Mouse (Mus musculus): ENCODE data around the gene Hist2h2aa1. TPM values are rescaled to one million over a fixed set of nuclear protein-coding genes. Genes with fewer than 3 reads are reported as not detected.
A peak's percentile ranks its signal among the peaks of the same experiment; 100 is the strongest.
"Not testable (repeated sequence)": the region's sequence is repeated elsewhere in the genome, so short reads cannot be mapped to it uniquely, and the experiment has no call there.

Hist2h2aa1 gene
- polyA plus RNA-seq, 1 experiment from 2014 or later = 16.6 TPM

- DNase-seq (ENCODE audit: low spot score) (peak; percentile 47), ATAC-seq (ENCODE audit: low FRiP score) (no peak)
- Histone ChIP-seq H3K4me1 (replicated peaks; ENCODE audit: control insufficient read depth, insufficient read depth, low read length) (peaks cover 12% of the 10 kb centered on the region), H3K4me2 (replicated peaks) (peak overlapping the region; percentile 48), H3K9ac (peak overlapping the region; percentile 49; the same call in 1 of the 2 replicates), H3K4me3 (replicated peaks; ENCODE audit: low read length) (peak overlapping the region; percentile 27), H3K9me3 (ENCODE audit: control insufficient read depth, low read length) (no peaks in the 10 kb centered on the region), H3K27ac (no peak overlapping the region), H3K27me3 (ENCODE audit: control insufficient read depth, insufficient read depth, low read length) (no peaks in the 10 kb centered on the region), H3K36me3 (replicated peaks; ENCODE audit: control insufficient read depth, insufficient read depth) (no peaks in the 10 kb centered on the region)
- 0% methylated on average over 12 of the region's 12 CpGs for WGBS
Measured at GRCm38 (mm10) chr3:96237904-96238511, 7.3 kb upstream of the Hist2h2aa1 start.

- DNase-seq (ENCODE audit: low spot score); H3K9me3 ChIP-seq (ENCODE audit: control insufficient read depth, low read length); H3K36me3 ChIP-seq (replicated peaks; ENCODE audit: control insufficient read depth, insufficient read depth); H3K27me3 ChIP-seq (ENCODE audit: control insufficient read depth, insufficient read depth, low read length): not testable (repeated sequence)
- Histone ChIP-seq H3K4me3 (replicated peaks; ENCODE audit: low read length) (peak within 1 kb of the TSS; percentile 27), H3K27ac (peak within 1 kb of the TSS; percentile 59; the same call in 1 of the 2 replicates), H3K4me1 (replicated peaks; ENCODE audit: control insufficient read depth, insufficient read depth, low read length) (peaks cover 15% of the 10 kb centered on the region), H3K9ac (peak within 1 kb of the TSS; percentile 49; the same call in 1 of the 2 replicates), H3K4me2 (replicated peaks) (peak within 1 kb of the TSS; percentile 48)
- WGBS = 0% methylated on average over 10 of the region's 68 CpGs
- peak; percentile 91 for ATAC-seq (ENCODE audit: low FRiP score)
Measured at GRCm38 (mm10) chr3:96238954-96239793, 6.1 kb upstream of the Hist2h2aa1 start, which contains the start of gene Hist2h3c2. TSS of gene Hist2h3c2 (minus strand) at chr3:96239127.

- peak within 1 kb of the TSS; percentile 27 for H3K4me3 ChIP-seq (replicated peaks; ENCODE audit: low read length)
- not testable (repeated sequence) for H3K27me3 ChIP-seq (ENCODE audit: control insufficient read depth, insufficient read depth, low read length); H3K9me3 ChIP-seq (ENCODE audit: control insufficient read depth, low read length); H3K36me3 ChIP-seq (replicated peaks; ENCODE audit: control insufficient read depth, insufficient read depth)
- ATAC-seq (ENCODE audit: low FRiP score) (peak; percentile 92), DNase-seq (ENCODE audit: low spot score) (peak; percentile 67)
- H3K4me1 ChIP-seq (replicated peaks; ENCODE audit: control insufficient read depth, insufficient read depth, low read length) = peaks cover 22% of the 10 kb centered on the region
- peak within 1 kb of the TSS; percentile 51 for H3K4me2 ChIP-seq (replicated peaks)
- H3K27ac ChIP-seq = peak within 1 kb of the TSS; percentile 80
- peak within 1 kb of the TSS; percentile 52 for H3K9ac ChIP-seq
- WGBS = 7% methylated on average over 17 of the region's 85 CpGs
Measured at GRCm38 (mm10) chr3:96239949-96240798, 5.1 kb upstream of the Hist2h2aa1 start, which contains the start of gene Hist2h2aa2. TSS of gene Hist2h2aa2 (minus strand) at chr3:96240276.

GRCm38 (mm10) chr3:96240799-96241197 lies 4.5 kb upstream of the Hist2h2aa1 start:
- Histone ChIP-seq H3K27me3 (ENCODE audit: control insufficient read depth, insufficient read depth, low read length) (no peaks in the 10 kb centered on the region), H3K36me3 (replicated peaks; ENCODE audit: control insufficient read depth, insufficient read depth) (no peaks in the 10 kb centered on the region), H3K4me3 (replicated peaks; ENCODE audit: low read length) (peak overlapping the region; percentile 25), H3K9ac (peak overlapping the region; percentile 52), H3K4me1 (replicated peaks; ENCODE audit: control insufficient read depth, insufficient read depth, low read length) (peaks cover 22% of the 10 kb centered on the region), H3K9me3 (ENCODE audit: control insufficient read depth, low read length) (no peaks in the 10 kb centered on the region), H3K4me2 (replicated peaks) (peak overlapping the region; percentile 51), H3K27ac (peak overlapping the region; percentile 80)
- 70% methylated on average over 9 of the region's 9 CpGs for WGBS
- DNase-seq (ENCODE audit: low spot score) = no peak
- no peak for ATAC-seq (ENCODE audit: low FRiP score)

- 88% methylated on average over 7 of the region's 7 CpGs for WGBS
- peak overlapping the region; percentile 44 for H3K4me3 ChIP-seq (replicated peaks; ENCODE audit: low read length)
- peak overlapping the region; percentile 80; the same call in 1 of the 2 replicates for H3K9ac ChIP-seq
Measured at GRCm38 (mm10) chr3:96243921-96244572, 1.2 kb upstream of the Hist2h2aa1 start.

GRCm38 (mm10) chr3:96246018-96246417 lies 721 bp downstream of the Hist2h2aa1 start:
- H3K4me2 ChIP-seq (replicated peaks) = peak overlapping the region; percentile 46
- not testable (repeated sequence) for H3K9ac ChIP-seq; H3K27me3 ChIP-seq (ENCODE audit: control insufficient read depth, insufficient read depth, low read length); H3K9me3 ChIP-seq (ENCODE audit: control insufficient read depth, low read length); H3K36me3 ChIP-seq (replicated peaks; ENCODE audit: control insufficient read depth, insufficient read depth); ATAC-seq (ENCODE audit: low FRiP score); DNase-seq (ENCODE audit: low spot score)
- H3K27ac ChIP-seq = 0 out of 2 replicates have a peak overlapping the region, but pooled peaks have one; percentile 47
- WGBS = 0% methylated on average over 10 of the region's 21 CpGs
- H3K4me1 ChIP-seq (replicated peaks; ENCODE audit: control insufficient read depth, insufficient read depth, low read length) = peaks cover 15% of the 10 kb centered on the region; the same call in 1 of the 2 replicates
- peak overlapping the region; percentile 28 for H3K4me3 ChIP-seq (replicated peaks; ENCODE audit: low read length)

More at GRCm38 (mm10) chr3:96243921-96244572, 1.2 kb upstream of the Hist2h2aa1 start:
- no peak for ATAC-seq (ENCODE audit: low FRiP score)
- Histone ChIP-seq H3K4me2 (replicated peaks) (peak overlapping the region; percentile 80), H3K4me1 (replicated peaks; ENCODE audit: control insufficient read depth, insufficient read depth, low read length) (peaks cover 19% of the 10 kb centered on the region; the same call in 1 of the 2 replicates), H3K27me3 (ENCODE audit: control insufficient read depth, insufficient read depth, low read length) (no peaks in the 10 kb centered on the region), H3K9me3 (ENCODE audit: control insufficient read depth, low read length) (no peaks in the 10 kb centered on the region), H3K27ac (peak overlapping the region; percentile 95), H3K36me3 (replicated peaks; ENCODE audit: control insufficient read depth, insufficient read depth) (no peaks in the 10 kb centered on the region)
- DNase-seq (ENCODE audit: low spot score) = no peak

- H3K4me1 ChIP-seq (replicated peaks; ENCODE audit: control insufficient read depth, insufficient read depth, low read length) = peaks cover 15% of the 10 kb centered on the region; the same call in 1 of the 2 replicates
- H3K27me3 ChIP-seq (ENCODE audit: control insufficient read depth, insufficient read depth, low read length); DNase-seq (ENCODE audit: low spot score); H3K9me3 ChIP-seq (ENCODE audit: control insufficient read depth, low read length); H3K36me3 ChIP-seq (replicated peaks; ENCODE audit: control insufficient read depth, insufficient read depth): not testable (repeated sequence)
- H3K9ac ChIP-seq = peak within 1 kb of the TSS; percentile 40
- ATAC-seq (ENCODE audit: low FRiP score) = peak; percentile 90
- WGBS = no CpG with 5 or more reads among the region's 47 CpGs
- H3K4me2 ChIP-seq (replicated peaks) = peak within 1 kb of the TSS; percentile 46
- H3K4me3 ChIP-seq (replicated peaks; ENCODE audit: low read length) = peak within 1 kb of the TSS; percentile 28
- 0 out of 2 replicates have a peak within 1 kb of the TSS, but pooled peaks have one; percentile 47 for H3K27ac ChIP-seq
Measured at GRCm38 (mm10) chr3:96246427-96246856, 1.1 kb downstream of the Hist2h2aa1 start, which contains the start of gene Hist2h3c1. TSS of gene Hist2h3c1 (plus strand) at chr3:96246685.

- ATAC-seq (ENCODE audit: low FRiP score) (no peak), DNase-seq (ENCODE audit: low spot score) (no peak)
- H3K9ac ChIP-seq = peak overlapping the region; percentile 40
- peaks cover 15% of the 10 kb centered on the region; the same call in 1 of the 2 replicates for H3K4me1 ChIP-seq (replicated peaks; ENCODE audit: control insufficient read depth, insufficient read depth, low read length)
- 4% methylated on average over 11 of the region's 11 CpGs for WGBS
- H3K4me2 ChIP-seq (replicated peaks) = peak overlapping the region; percentile 36
- H3K27me3 ChIP-seq (ENCODE audit: control insufficient read depth, insufficient read depth, low read length) = no peaks in the 10 kb centered on the region
- no peak overlapping the region for H3K27ac ChIP-seq
- no peaks in the 10 kb centered on the region for H3K36me3 ChIP-seq (replicated peaks; ENCODE audit: control insufficient read depth, insufficient read depth)
- H3K4me3 ChIP-seq (replicated peaks; ENCODE audit: low read length) = peak overlapping the region; percentile 20
- no peaks in the 10 kb centered on the region for H3K9me3 ChIP-seq (ENCODE audit: control insufficient read depth, low read length)
Measured at GRCm38 (mm10) chr3:96247356-96248140, 2.3 kb downstream of the Hist2h2aa1 start.

Measured in hindbrain, embryonic 14.5 days (tissue).